Mouse (Mus musculus): ENCODE results near the gene B3gntl1. TPM values are rescaled to one million over a fixed set of nuclear protein-coding genes. Genes with fewer than 3 reads are reported as not detected.
"Not testable (repeated sequence)": the region's sequence is repeated elsewhere in the genome, so short reads cannot be mapped to it uniquely, and the experiment has no call there.

The B3gntl1 gene
- polyA plus RNA-seq, 1 experiment, result 5.5 TPM

DNA sequence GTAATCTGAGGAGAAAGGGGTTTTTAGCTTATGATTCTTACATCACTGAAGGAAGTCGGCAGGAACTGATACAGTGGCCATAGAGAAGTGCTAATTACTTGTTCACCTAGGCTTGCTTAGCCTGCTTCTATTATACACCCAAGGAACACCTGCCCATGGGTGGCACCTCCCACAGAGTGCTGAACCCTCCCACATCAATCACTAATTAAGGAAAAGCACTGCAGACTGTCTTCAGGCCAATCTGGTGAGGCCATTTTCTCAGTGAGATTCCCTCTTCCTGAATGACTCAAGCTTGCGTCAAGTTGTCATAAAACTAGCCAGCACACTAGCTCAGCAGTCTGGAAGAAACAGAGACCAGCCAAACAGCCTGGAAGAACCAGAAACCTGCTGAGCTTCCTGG is 6.6 kb upstream of the B3gntl1 start:
- TF ChIP-seq CTCF (IDR thresholded peaks at IDR 0.05; ENCODE audit: borderline replicate concordance, insufficient read depth, low read depth, low read length), result no peak
- TF ChIP-seq POLR2A (IDR thresholded peaks at IDR 0.05; ENCODE audit: borderline replicate concordance, insufficient read depth, low read length), result no peak
- Histone ChIP-seq H3K27me3 (ENCODE audit: control insufficient read depth, insufficient read depth, low read length) (no peaks in the 10 kb centered on the region), H3K27ac (ENCODE audit: insufficient read depth, low read length) (no peak overlapping the region), H3K4me3 (replicated peaks; ENCODE audit: insufficient read depth, low read depth, low read length) (no peak overlapping the region), H3K4me1 (ENCODE audit: control insufficient read depth, insufficient read depth, low read length) (no peaks in the 10 kb centered on the region)
- 60% methylated on average over 2 of the region's 2 CpGs for WGBS
- DNase-seq, result no peak

DNA sequence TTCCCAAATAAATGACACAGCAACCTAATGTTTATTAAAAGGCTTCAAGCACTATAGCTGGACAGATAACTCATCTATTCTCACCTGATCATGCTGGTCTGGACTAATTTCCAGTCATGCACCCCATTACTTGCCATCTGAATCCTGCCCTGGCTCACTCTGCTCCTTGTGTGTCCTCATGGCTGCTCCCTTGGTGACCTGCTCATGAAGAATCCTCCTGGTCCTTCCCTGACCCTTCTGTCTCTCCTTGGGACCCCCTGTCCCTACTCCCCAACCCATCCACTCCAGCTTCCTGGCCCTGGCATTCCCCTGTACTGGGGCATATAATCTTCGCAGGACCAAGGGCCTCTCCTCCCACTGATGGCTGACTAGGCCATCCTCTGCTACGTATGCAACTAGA is 3.9 kb upstream of the B3gntl1 start:
- no peak for DNase-seq
- no peak overlapping the region for H3K27ac ChIP-seq (ENCODE audit: insufficient read depth, low read length)
- no peaks in the 10 kb centered on the region for H3K27me3 ChIP-seq (ENCODE audit: control insufficient read depth, insufficient read depth, low read length)
- no peak for TF ChIP-seq POLR2A (IDR thresholded peaks at IDR 0.05; ENCODE audit: borderline replicate concordance, insufficient read depth, low read length)
- no peak for TF ChIP-seq CTCF (IDR thresholded peaks at IDR 0.05; ENCODE audit: borderline replicate concordance, insufficient read depth, low read depth, low read length)
- 0 out of 2 replicates have a peak, but pooled peaks cover 3% of the 10 kb centered on the region for H3K4me1 ChIP-seq (ENCODE audit: control insufficient read depth, insufficient read depth, low read length)
- no peak overlapping the region for H3K4me3 ChIP-seq (replicated peaks; ENCODE audit: insufficient read depth, low read depth, low read length)
- WGBS, result 93% methylated on average over 2 of the region's 2 CpGs

- H3K4me1 ChIP-seq (ENCODE audit: control insufficient read depth, insufficient read depth, low read length), result 0 out of 2 replicates have a peak, but pooled peaks cover 3% of the 10 kb centered on the region
- DNase-seq, result no peak
- no peaks in the 10 kb centered on the region for H3K27me3 ChIP-seq (ENCODE audit: control insufficient read depth, insufficient read depth, low read length)
- TF ChIP-seq CTCF (IDR thresholded peaks at IDR 0.05; ENCODE audit: borderline replicate concordance, insufficient read depth, low read depth, low read length) (no peak), POLR2A (IDR thresholded peaks at IDR 0.05; ENCODE audit: borderline replicate concordance, insufficient read depth, low read length) (no peak)
- H3K4me3 ChIP-seq (replicated peaks; ENCODE audit: insufficient read depth, low read depth, low read length), result peak overlapping the region; percentile 64
- WGBS, result 58% methylated on average over 7 of the region's 7 CpGs
- peak overlapping the region; percentile 6 for H3K27ac ChIP-seq (ENCODE audit: insufficient read depth, low read length)
These were observed 676 bp upstream of the B3gntl1 start for GRCm38 (mm10) chr11:121673629-121674028.

GRCm38 (mm10) chr11:121672312-121672989 is 502 bp downstream of the B3gntl1 start:
- WGBS, result 2% methylated on average over 22 of the region's 22 CpGs
- H3K27me3 ChIP-seq (ENCODE audit: control insufficient read depth, insufficient read depth, low read length), result no peaks in the 10 kb centered on the region
- H3K4me1 ChIP-seq (ENCODE audit: control insufficient read depth, insufficient read depth, low read length), result 0 out of 2 replicates have a peak, but pooled peaks cover 3% of the 10 kb centered on the region
- TF ChIP-seq CTCF (IDR thresholded peaks at IDR 0.05; ENCODE audit: borderline replicate concordance, insufficient read depth, low read depth, low read length), result no peak
- no peak for TF ChIP-seq POLR2A (IDR thresholded peaks at IDR 0.05; ENCODE audit: borderline replicate concordance, insufficient read depth, low read length)
- no peak for DNase-seq
- H3K27ac ChIP-seq (ENCODE audit: insufficient read depth, low read length), result peak overlapping the region; percentile 58
- peak overlapping the region; percentile 64 for H3K4me3 ChIP-seq (replicated peaks; ENCODE audit: insufficient read depth, low read depth, low read length)

- Histone ChIP-seq H3K27me3 (ENCODE audit: control insufficient read depth, insufficient read depth, low read length) (no peaks in the 10 kb centered on the region), H3K4me3 (replicated peaks; ENCODE audit: insufficient read depth, low read depth, low read length) (no peak overlapping the region), H3K4me1 (ENCODE audit: control insufficient read depth, insufficient read depth, low read length) (0 out of 2 replicates have a peak, but pooled peaks cover 3% of the 10 kb centered on the region), H3K27ac (ENCODE audit: insufficient read depth, low read length) (no peak overlapping the region)
- WGBS, result 95% methylated on average over 5 of the region's 5 CpGs
- TF ChIP-seq POLR2A (IDR thresholded peaks at IDR 0.05; ENCODE audit: borderline replicate concordance, insufficient read depth, low read length) (no peak), CTCF (IDR thresholded peaks at IDR 0.05; ENCODE audit: borderline replicate concordance, insufficient read depth, low read depth, low read length) (no peak)
- no peak for DNase-seq
These were observed 2.0 kb downstream of the B3gntl1 start for GRCm38 (mm10) chr11:121670926-121671325.

DNA sequence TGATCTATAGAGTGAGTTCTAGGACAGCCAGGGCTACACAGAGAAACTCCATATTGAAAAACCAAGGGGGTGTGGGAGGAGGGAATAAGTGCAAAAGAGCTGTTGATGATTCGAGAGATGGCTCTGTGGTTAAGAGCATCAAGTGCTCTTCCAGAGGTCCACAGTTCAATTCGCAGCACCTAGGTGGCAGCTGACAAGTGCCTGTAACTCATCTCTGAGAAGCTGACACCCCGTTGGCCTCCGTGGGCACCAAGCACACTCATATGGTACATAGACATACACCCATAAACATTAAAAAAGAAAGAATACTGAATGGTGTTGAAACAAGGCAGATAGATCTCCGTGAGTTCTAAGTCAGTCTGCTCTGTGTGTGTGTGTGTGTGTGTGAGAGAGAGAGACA is 4.2 kb downstream of the B3gntl1 start:
- no peaks in the 10 kb centered on the region for H3K27me3 ChIP-seq (ENCODE audit: control insufficient read depth, insufficient read depth, low read length)
- 95% methylated on average over 5 of the region's 5 CpGs for WGBS
- H3K27ac ChIP-seq (ENCODE audit: insufficient read depth, low read length), result no peak overlapping the region
- H3K4me1 ChIP-seq (ENCODE audit: control insufficient read depth, insufficient read depth, low read length), result 0 out of 2 replicates have a peak, but pooled peaks cover 3% of the 10 kb centered on the region
- no peak overlapping the region for H3K4me3 ChIP-seq (replicated peaks; ENCODE audit: insufficient read depth, low read depth, low read length)
- no peak for DNase-seq
- TF ChIP-seq POLR2A (IDR thresholded peaks at IDR 0.05; ENCODE audit: borderline replicate concordance, insufficient read depth, low read length) (no peak), CTCF (IDR thresholded peaks at IDR 0.05; ENCODE audit: borderline replicate concordance, insufficient read depth, low read depth, low read length) (no peak)

DNA sequence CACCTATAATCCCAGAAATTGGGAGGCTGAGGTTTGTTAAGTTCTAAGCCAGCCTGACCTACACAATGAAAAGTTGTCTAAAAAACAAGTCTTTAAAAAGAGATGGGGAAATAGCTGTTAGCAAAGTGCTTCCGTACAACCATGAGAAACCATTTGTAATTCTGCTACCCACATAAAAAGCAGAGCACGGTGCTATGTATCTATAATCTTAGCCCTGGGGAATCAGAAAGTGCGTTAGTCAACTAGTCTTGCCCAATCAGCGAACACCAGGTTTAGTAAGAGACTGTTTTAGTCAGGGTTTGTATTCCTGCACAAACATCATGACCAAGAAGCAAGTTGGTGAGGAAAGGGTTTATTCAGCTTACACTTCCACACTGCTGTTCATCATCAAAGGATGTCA is 5.4 kb downstream of the B3gntl1 start:
- TF ChIP-seq CTCF (IDR thresholded peaks at IDR 0.05; ENCODE audit: borderline replicate concordance, insufficient read depth, low read depth, low read length), result no peak
- no peak for TF ChIP-seq POLR2A (IDR thresholded peaks at IDR 0.05; ENCODE audit: borderline replicate concordance, insufficient read depth, low read length)
- WGBS, result 98% methylated on average over 4 of the region's 4 CpGs
- Histone ChIP-seq H3K4me1 (ENCODE audit: control insufficient read depth, insufficient read depth, low read length) (no peaks in the 10 kb centered on the region), H3K27me3 (ENCODE audit: control insufficient read depth, insufficient read depth, low read length) (no peaks in the 10 kb centered on the region), H3K27ac (ENCODE audit: insufficient read depth, low read length) (no peak overlapping the region), H3K4me3 (replicated peaks; ENCODE audit: insufficient read depth, low read depth, low read length) (no peak overlapping the region)
- DNase-seq, result no peak

DNA sequence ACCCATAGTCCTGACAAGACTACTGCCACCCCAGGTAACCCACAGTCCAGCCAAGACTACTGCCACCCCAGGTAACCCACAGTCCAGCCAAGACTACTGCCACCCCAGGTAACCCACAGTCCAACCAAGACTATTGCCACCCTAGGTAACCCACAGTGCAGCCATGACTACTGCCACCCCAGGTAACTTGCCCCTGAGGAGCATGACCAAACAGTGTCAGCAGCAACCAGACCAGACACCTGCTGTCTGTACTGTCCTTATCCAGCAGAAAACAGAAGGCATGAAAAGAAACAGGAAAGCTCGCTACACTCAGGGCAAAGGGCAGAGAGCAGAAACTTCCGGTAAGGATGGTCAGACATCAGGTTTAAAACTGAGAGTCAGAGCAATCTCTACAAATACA is 11.8 kb downstream of the B3gntl1 start:
- peaks cover 3% of the 10 kb centered on the region; the same call in 1 of the 2 replicates for H3K4me1 ChIP-seq (ENCODE audit: control insufficient read depth, insufficient read depth, low read length)
- TF ChIP-seq CTCF (IDR thresholded peaks at IDR 0.05; ENCODE audit: borderline replicate concordance, insufficient read depth, low read depth, low read length) (no peak), POLR2A (IDR thresholded peaks at IDR 0.05; ENCODE audit: borderline replicate concordance, insufficient read depth, low read length) (no peak)
- no peak for DNase-seq
- no peaks in the 10 kb centered on the region for H3K27me3 ChIP-seq (ENCODE audit: control insufficient read depth, insufficient read depth, low read length)
- 68% methylated on average over 2 of the region's 2 CpGs for WGBS
- no peak overlapping the region for H3K4me3 ChIP-seq (replicated peaks; ENCODE audit: insufficient read depth, low read depth, low read length)
- H3K27ac ChIP-seq (ENCODE audit: insufficient read depth, low read length), result no peak overlapping the region

GRCm38 (mm10) chr11:121660604-121661003 is 12.3 kb downstream of the B3gntl1 start:
- DNase-seq; H3K27ac ChIP-seq (ENCODE audit: insufficient read depth, low read length); H3K4me3 ChIP-seq (replicated peaks; ENCODE audit: insufficient read depth, low read depth, low read length); H3K27me3 ChIP-seq (ENCODE audit: control insufficient read depth, insufficient read depth, low read length); H3K4me1 ChIP-seq (ENCODE audit: control insufficient read depth, insufficient read depth, low read length): not testable (repeated sequence)
- 19% methylated on average over 2 of the region's 2 CpGs for WGBS
